ENCODE assay signal across 9 mouse cellular contexts in the genomic region with DNA sequence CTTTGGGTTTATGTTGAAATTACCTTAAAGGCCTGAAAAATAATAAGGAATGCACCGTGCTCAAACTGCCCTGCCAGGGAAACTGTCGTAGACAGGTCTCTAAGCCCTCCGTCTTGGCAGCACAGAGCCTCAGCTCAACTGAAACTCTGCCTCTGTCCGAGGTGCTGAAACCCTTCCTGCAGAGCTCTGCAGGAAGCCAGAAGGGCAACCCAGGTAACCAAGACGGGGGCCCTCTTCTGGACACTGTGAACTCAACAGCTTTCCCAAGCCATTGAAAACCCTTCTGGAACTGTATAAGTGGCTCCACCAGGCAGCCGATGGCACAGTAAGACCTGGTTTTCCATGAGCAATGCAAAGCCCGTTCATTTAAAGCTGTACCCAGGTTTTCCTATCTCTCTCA. TPM values are rescaled to one million over a fixed set of nuclear protein-coding genes. Genes with fewer than 3 reads are reported as not detected.
A peak's percentile ranks its signal among the peaks of the same experiment; 100 is the strongest.
DNase-seq lines count a peak whose midpoint lies in the region; ATAC-seq and TF ChIP-seq lines count a peak whose summit lies in the region.
"Had no signal": no experiment of that assay in that cellular context is flagged by ENCODE, and none has a peak within 500 bp of the region (broad histone marks: within the 10 kb centered on the region; RNA-seq: fewer than 3 reads in every experiment).

No protein-coding gene starts in this region.

- H3K9me3 ChIP-seq in intestine, embryonic 15.5 days, result no peaks in the 10 kb centered on the region
- H3K9me3 ChIP-seq in stomach, postnatal 0 days (ENCODE audit: control insufficient read depth, low read length), result no peaks in the 10 kb centered on the region
- H3K9me3 ChIP-seq: neural tube, embryonic 13.5 days had no signal

- intact Hi-C loops in left cerebral cortex, adult 2 months (cut with DNase I), result no loop called here
- intact Hi-C loops in left cerebral cortex, postnatal 25 days (cut with DNase I), result no loop called here

- no peak overlapping the region for H3K4me3 ChIP-seq in left cerebral cortex, adult 2 months
- H3K4me3 ChIP-seq in intestine, embryonic 15.5 days (replicated peaks), result no peak overlapping the region
- H3K4me3 ChIP-seq in lung, adult 2 months (replicated peaks; ENCODE audit: extremely low read depth, low read depth, low read length), result no peak overlapping the region
- no peak overlapping the region for H3K4me3 ChIP-seq in stomach, postnatal 0 days (ENCODE audit: low read depth, low read length)
- H3K4me3 ChIP-seq: neural tube, embryonic 13.5 days had no signal

- no peak for TF ChIP-seq POLR2A in lung, adult 2 months (IDR thresholded peaks at IDR 0.05; ENCODE audit: borderline replicate concordance, extremely low read depth, low read depth, low read length)

- no peaks in the 10 kb centered on the region for H3K36me3 ChIP-seq in intestine, embryonic 15.5 days
- H3K36me3 ChIP-seq in stomach, postnatal 0 days (ENCODE audit: control insufficient read depth, insufficient read depth, low read length), result no peaks in the 10 kb centered on the region
- H3K36me3 ChIP-seq: neural tube, embryonic 13.5 days had no signal

- peaks cover 20% of the 10 kb centered on the region; the same call in 1 of the 2 replicates for H3K4me1 ChIP-seq in intestine, embryonic 15.5 days (replicated peaks)
- H3K4me1 ChIP-seq in lung, adult 2 months (ENCODE audit: control insufficient read depth, insufficient read depth, low read length), result no peaks in the 10 kb centered on the region
- H3K4me1 ChIP-seq in stomach, postnatal 0 days (replicated peaks; ENCODE audit: control insufficient read depth, insufficient read depth), result no peaks in the 10 kb centered on the region

- no peak for TF ChIP-seq EP300 in stomach, postnatal 0 days (optimal IDR thresholded peaks at IDR 0.05)

- no peak overlapping the region for H3K27ac ChIP-seq in left cerebral cortex, adult 2 months
- H3K27ac ChIP-seq in intestine, embryonic 15.5 days, result no peak overlapping the region
- H3K27ac ChIP-seq in stomach, postnatal 0 days (replicated peaks), result no peak overlapping the region

- no peak overlapping the region for H3K9ac ChIP-seq in intestine, embryonic 15.5 days
- H3K9ac ChIP-seq in stomach, postnatal 0 days (ENCODE audit: low read length), result no peak overlapping the region
- H3K9ac ChIP-seq: neural tube, embryonic 13.5 days had no signal

- DNase-seq in left cerebral cortex, adult 2 months (ENCODE audit: extremely low spot score in 1 of 2, low spot score in 2 of 2), result no peak
- no peak for DNase-seq in left cerebral cortex, postnatal 25 days (ENCODE audit: low spot score in 2 of 2)
- peak; percentile 77 for DNase-seq in Muller cell, postnatal 12 days (ENCODE audit: inconsistent ontology term)
- DNase-seq in embryo, embryonic 9.5 days (ENCODE audit: extremely low spot score), result peak; percentile 86
- peak; percentile 55 for DNase-seq in lung, adult 2 months
- DNase-seq in stomach, postnatal 0 days (ENCODE audit: low spot score), result peak; percentile 92
- DNase-seq in cerebellum, adult 11-12 months, result no peak

- no peaks in the 10 kb centered on the region for H3K27me3 ChIP-seq in intestine, embryonic 15.5 days (replicated peaks)
- H3K27me3 ChIP-seq in stomach, postnatal 0 days (ENCODE audit: control insufficient read depth, insufficient read depth, low read length), result no peaks in the 10 kb centered on the region
- H3K27me3 ChIP-seq: neural tube, embryonic 13.5 days had no signal

- WGBS in intestine, embryonic 15.5 days, result 8% methylated on average over 7 of the region's 7 CpGs
- 8% methylated on average over 7 of the region's 7 CpGs for WGBS in lung, adult 2 months
- 10% methylated on average over 7 of the region's 7 CpGs for WGBS in stomach, postnatal 0 days

- H3K4me2 ChIP-seq in intestine, embryonic 15.5 days (replicated peaks), result no peak overlapping the region
- H3K4me2 ChIP-seq in stomach, postnatal 0 days (replicated peaks; ENCODE audit: low read depth), result no peak overlapping the region
- H3K4me2 ChIP-seq: neural tube, embryonic 13.5 days had no signal

- peak; percentile 26 for TF ChIP-seq CTCF in left cerebral cortex, adult 2 months (IDR thresholded peaks at IDR 0.05)
- peak; percentile 45; the same call in 1 of the 2 replicates for TF ChIP-seq CTCF in lung, adult 2 months (IDR thresholded peaks at IDR 0.05; ENCODE audit: insufficient read depth, low read length)
- peak; percentile 82 for TF ChIP-seq CTCF in stomach, postnatal 0 days (IDR thresholded peaks at IDR 0.05; ENCODE audit: low read depth)

- peak; percentile 52 for ATAC-seq in intestine, embryonic 15.5 days
- peak; percentile 70 for ATAC-seq in stomach, postnatal 0 days (ENCODE audit: low FRiP score, low TSS enrichment)

RNA-seq across cellular contexts. Expression of a gene that starts 6.1 kb away (rescaled TPM):
- total RNA-seq in left cerebral cortex, adult 2 months (2021), result 10 to 100 TPM; 28.6 to 32.8 TPM
- total RNA-seq in left cerebral cortex, postnatal 25 days (2021), result 10 to 100 TPM; 22.5 to 30.1 TPM
- polyA plus RNA-seq in intestine, embryonic 15.5 days (2015; fragmentation: Nextera tagmentation; extraction: Ambion mirVana), result 6.7 and 7.6 TPM in 2 replicates
- 29.5 and 37.1 TPM in 2 replicates for polyA plus RNA-seq in lung, adult 2 months (2012; rRNA removed)
- polyA plus RNA-seq in stomach, postnatal 0 days (2015; fragmentation: Nextera tagmentation; extraction: Ambion mirVana), result 3.7 and 3.8 TPM in 2 replicates

RNA-seq across cellular contexts. Expression of a gene that starts 7.1 kb away (rescaled TPM):
- 1 to 10 TPM; 8.8 to 9.3 TPM for total RNA-seq in left cerebral cortex, adult 2 months (2021)
- 1 to 10 TPM; 8.0 to 9.5 TPM for total RNA-seq in left cerebral cortex, postnatal 25 days (2021)
- polyA plus RNA-seq in intestine, embryonic 15.5 days (2015; fragmentation: Nextera tagmentation; extraction: Ambion mirVana), result 7.4 and 7.9 TPM in 2 replicates
- polyA plus RNA-seq in lung, adult 2 months (2012; rRNA removed), result 21.0 and 28.2 TPM in 2 replicates
- polyA plus RNA-seq in stomach, postnatal 0 days (2015; fragmentation: Nextera tagmentation; extraction: Ambion mirVana), result 3.1 and 3.2 TPM in 2 replicates

RNA-seq across cellular contexts. Expression of a gene that starts 34.5 kb away (rescaled TPM):
- 1 to 10 TPM; 4.0 to 4.2 TPM for total RNA-seq in left cerebral cortex, adult 2 months (2021)
- 1 to 10 TPM; 2.3 to 3.0 TPM for total RNA-seq in left cerebral cortex, postnatal 25 days (2021)
- polyA plus RNA-seq in intestine, embryonic 15.5 days (2015; fragmentation: Nextera tagmentation; extraction: Ambion mirVana), result 1.6 and 2.4 TPM in 2 replicates
- polyA plus RNA-seq in lung, adult 2 months (2012; rRNA removed), result 2.0 and 9.7 TPM in 2 replicates
- polyA plus RNA-seq in stomach, postnatal 0 days (2015; fragmentation: Nextera tagmentation; extraction: Ambion mirVana), result 4.1 and 5.8 TPM in 2 replicates

RNA-seq across cellular contexts. Expression of a gene that starts 36.0 kb away (rescaled TPM):
- 10 to 100 TPM; 45.3 to 54.9 TPM for total RNA-seq in left cerebral cortex, adult 2 months (2021)
- total RNA-seq in left cerebral cortex, postnatal 25 days (2021), result 10 to 100 TPM; 41.3 to 54.2 TPM
- 66.2 and 79.0 TPM in 2 replicates for polyA plus RNA-seq in intestine, embryonic 15.5 days (2015; fragmentation: Nextera tagmentation; extraction: Ambion mirVana)
- 36.0 and 38.5 TPM in 2 replicates for polyA plus RNA-seq in lung, adult 2 months (2012; rRNA removed)
- polyA plus RNA-seq in stomach, postnatal 0 days (2015; fragmentation: Nextera tagmentation; extraction: Ambion mirVana), result 29.3 and 30.2 TPM in 2 replicates

RNA-seq across cellular contexts. Expression of a gene that starts 55.7 kb away (rescaled TPM):
- total RNA-seq in left cerebral cortex, adult 2 months (2021), result under 1 TPM in 1 of 2 experiments, not detected in 1; 0.36 TPM
- under 1 TPM in 1 of 2 experiments, not detected in 1; 0.73 TPM for total RNA-seq in left cerebral cortex, postnatal 25 days (2021)
- 0.14 TPM in 1 of 2 replicates, not detected in the other for polyA plus RNA-seq in intestine, embryonic 15.5 days (2015; fragmentation: Nextera tagmentation; extraction: Ambion mirVana)
- 0.15 and 0.50 TPM in 2 replicates for polyA plus RNA-seq in lung, adult 2 months (2012; rRNA removed)
- polyA plus RNA-seq in stomach, postnatal 0 days (2015; fragmentation: Nextera tagmentation; extraction: Ambion mirVana), result 0.10 TPM in 1 of 2 replicates, not detected in the other

Comparison
In these comparisons a context has a peak if more than half of its experiments do, and no peak if none do; other contexts are left out.
1. DNase-seq: peak in Muller cell, postnatal 12 days (single experiment), embryo, embryonic 9.5 days (single experiment), lung, adult 2 months (single experiment) and stomach, postnatal 0 days (single experiment); none in left cerebral cortex, adult 2 months (0 of 2), left cerebral cortex, postnatal 25 days (0 of 2) and cerebellum, adult 11-12 months (single experiment).
2. CTCF ChIP-seq: peak in every context shown above with its lines; median percentile 82 in stomach, postnatal 0 days; 45 in lung, adult 2 months; 26 in left cerebral cortex, adult 2 months.